Mouse (Mus musculus) cerebellum, adult 2 months (tissue): ENCODE measurements around the gene Scyl3.

Experiments used
- CTCF ChIP-seq: fragments of 200-500 bp; IDR thresholded peaks from 2 replicates; pipeline ENCODE4 v1.5.1; 2011; ENCODE audit warnings: low read depth, mild to moderate bottlenecking, control low read depth, low read length, moderate library complexity, borderline replicate concordance; ENCODE audit not compliant: insufficient read depth
- POLR2A ChIP-seq: fragments of 200-500 bp; IDR thresholded peaks from 2 replicates; pipeline ENCODE4 v1.6.1; 2011; ENCODE audit warnings: low read length, control low read depth, borderline replicate concordance; ENCODE audit not compliant: insufficient read depth

GRCm38 (mm10) chr1:163931801-163932200 lies 2.9 kb downstream of the Scyl3 start:
- TF ChIP-seq POLR2A (no peak), CTCF (no peak)
